Mouse (Mus musculus) forebrain, embryonic 13.5 days (tissue): ENCODE data around the gene Nek11. TPM values are rescaled to one million over a fixed set of nuclear protein-coding genes. Genes with fewer than 3 reads are reported as not detected.
A peak's percentile ranks its signal among the peaks of the same experiment; 100 is the strongest.

ENCODE experiments used
- ATAC-seq: fragments of 200-750 bp; cut with Nextera tagmentation; 2 replicates; pipeline ENCODE4 v1.8.0; 2017
- H3K27ac ChIP-seq: fragments of 300-500 bp; sonication (generic); 2 replicates; pipeline ENCODE4 v1.5.1; 2015; ENCODE audit warnings: inconsistent platforms, mild to moderate bottlenecking, moderate library complexity
- H3K27me3 ChIP-seq: fragments of 300-500 bp; sonication (generic); 2 replicates; pipeline ENCODE4 v1.6.1; 2015; ENCODE audit warnings: mild to moderate bottlenecking, inconsistent platforms
- H3K36me3 ChIP-seq: fragments of 300-500 bp; sonication (generic); 2 replicates; pipeline ENCODE4 v1.6.1; 2015; ENCODE audit warnings: mild to moderate bottlenecking, inconsistent platforms; ENCODE audit not compliant: poor library complexity, severe bottlenecking
- H3K4me1 ChIP-seq: fragments of 300-500 bp; sonication (generic); 2 replicates; pipeline ENCODE4 v1.6.1; 2015; ENCODE audit warnings: inconsistent platforms
- H3K4me2 ChIP-seq: fragments of 300-500 bp; sonication (generic); 2 replicates; pipeline ENCODE4 v1.6.1; 2015; ENCODE audit warnings: inconsistent platforms, mild to moderate bottlenecking, moderate library complexity
- H3K4me3 ChIP-seq: fragments of 300-500 bp; sonication (generic); 2 replicates; pipeline ENCODE4 v1.5.1; 2015; ENCODE audit warnings: mild to moderate bottlenecking, inconsistent platforms
- H3K9ac ChIP-seq: fragments of 300-500 bp; sonication (generic); 2 replicates; pipeline ENCODE4 v1.6.1; 2015; ENCODE audit warnings: mild to moderate bottlenecking, inconsistent platforms
- H3K9me3 ChIP-seq: fragments of 300-500 bp; sonication (generic); replicated peaks from 2 replicates; pipeline ENCODE4 v1.6.1; 2016; ENCODE audit warnings: inconsistent platforms
- WGBS: fragments of 180-500 bp; shearing (Covaris S2); methylation state at CpG from one replicate; pipeline ENCODE4 v1.1.7; 2015; 5-methylcytosine and 5-hydroxymethylcytosine counted together
- polyA plus RNA-seq: library from polyadenylated mRNA; unstranded; fragments of >200 nt; fragmentation: Nextera tagmentation; extraction: Ambion mirVana; gene quantifications from 2 replicates; pipeline ENCODE4 v1.2.1, GENCODE M21; 2015

Gene Nek11
- polyA plus RNA-seq = 2.0 and 2.3 TPM in 2 replicates

DNA sequence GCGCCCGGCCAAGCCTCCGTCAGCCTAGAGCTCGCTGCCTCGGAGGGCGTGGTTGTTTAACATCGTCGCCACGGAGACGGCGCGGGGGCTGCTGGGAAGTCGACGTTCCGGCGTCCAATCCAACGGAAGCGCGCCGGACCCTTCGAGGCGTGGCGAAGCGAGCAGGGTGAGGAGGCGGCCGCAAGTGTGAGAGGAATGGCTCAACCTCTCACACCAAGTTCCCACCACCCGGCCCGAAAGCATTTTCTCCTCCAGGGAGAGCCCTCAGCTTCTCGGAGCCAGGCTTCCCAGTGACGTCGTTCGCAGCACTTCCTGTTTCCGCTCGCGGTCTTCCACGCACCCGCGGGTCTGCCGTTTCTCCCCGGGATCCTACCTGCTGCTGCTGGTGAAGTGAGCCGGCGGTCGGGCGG, at the start of gene Nek11, which contains the start of gene Aste1:
TSS of gene Nek11 (minus strand) at position 307 of the 410 bp plus-strand sequence.
TSS of gene Aste1 (plus strand) at position 175 of the 410 bp plus-strand sequence.
- 0% methylated on average over 44 of the region's 44 CpGs for WGBS
- peak within 1 kb of the TSS; percentile 76 for H3K4me3 ChIP-seq
- H3K36me3 ChIP-seq = peaks cover 18% of the 10 kb centered on the region

DNA sequence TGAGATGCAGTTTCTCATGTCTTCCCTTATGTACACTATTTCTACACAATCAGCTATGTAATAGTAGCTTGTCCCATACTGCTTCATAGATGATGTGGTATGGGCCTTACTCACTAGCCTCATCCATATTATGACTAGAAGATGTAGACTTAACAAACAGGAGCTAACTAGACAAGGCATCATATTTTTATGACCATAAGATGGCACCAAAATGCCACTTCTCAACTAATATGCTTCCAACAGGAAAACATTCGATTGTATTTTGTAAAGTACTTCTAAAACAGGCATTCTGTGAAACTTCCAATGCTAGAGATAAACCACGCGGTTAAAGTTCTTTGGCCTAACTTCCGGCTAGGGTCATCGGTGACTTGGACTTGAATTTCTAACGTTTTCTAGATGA, 13.2 kb upstream of the Nek11 start:
- no peak for ATAC-seq
- no peak overlapping the region for H3K9ac ChIP-seq
- 96% methylated on average over 6 of the region's 6 CpGs for WGBS
- H3K4me1 ChIP-seq = no peaks in the 10 kb centered on the region
- peaks cover 46% of the 10 kb centered on the region for H3K36me3 ChIP-seq
- H3K4me3 ChIP-seq = no peak overlapping the region
- no peaks in the 10 kb centered on the region for H3K9me3 ChIP-seq
- no peak overlapping the region for H3K27ac ChIP-seq
- H3K27me3 ChIP-seq = no peaks in the 10 kb centered on the region
- H3K4me2 ChIP-seq = no peak overlapping the region

More for the DNA sequence above, at the start of gene Nek11, which contains the start of gene Aste1:
- Histone ChIP-seq H3K4me1 (peaks cover 38% of the 10 kb centered on the region), H3K9ac (peak within 1 kb of the TSS; percentile 68), H3K4me2 (peak within 1 kb of the TSS; percentile 68), H3K27ac (peak within 1 kb of the TSS; percentile 86), H3K9me3 (no peaks in the 10 kb centered on the region), H3K27me3 (0 out of 2 replicates have a peak, but pooled peaks cover 5% of the 10 kb centered on the region)
- peak; percentile 98 for ATAC-seq

DNA sequence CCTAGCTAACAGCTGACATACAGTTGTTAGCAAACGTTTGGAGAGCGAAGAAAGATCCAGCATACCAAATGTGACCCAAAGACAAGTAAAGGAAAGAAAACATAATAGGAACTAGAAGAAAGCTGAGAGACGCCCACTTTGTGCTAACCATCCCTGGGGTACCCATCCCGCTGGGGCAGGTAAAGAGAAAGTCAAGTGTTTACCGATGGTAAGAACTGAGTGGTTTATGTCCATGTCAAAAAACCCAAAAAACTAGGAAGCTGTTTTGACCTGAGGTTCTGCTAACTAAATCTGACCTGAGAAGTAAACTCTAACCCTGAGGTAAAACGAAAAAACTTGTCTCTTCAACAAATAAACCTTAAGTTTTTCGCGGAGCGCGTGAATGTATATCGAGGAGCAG, 604 bp downstream of the Nek11 start:
- 0 out of 2 replicates have a peak, but pooled peaks have one; percentile 16 for ATAC-seq
- Histone ChIP-seq H3K4me1 (peaks cover 33% of the 10 kb centered on the region), H3K27ac (no peak overlapping the region), H3K36me3 (peaks cover 18% of the 10 kb centered on the region), H3K4me2 (peak overlapping the region; percentile 68), H3K9ac (peak overlapping the region; percentile 68; the same call in 1 of the 2 replicates), H3K9me3 (no peaks in the 10 kb centered on the region), H3K27me3 (0 out of 2 replicates have a peak, but pooled peaks cover 5% of the 10 kb centered on the region), H3K4me3 (peak overlapping the region; percentile 76)
- WGBS = 11% methylated on average over 11 of the region's 11 CpGs

DNA sequence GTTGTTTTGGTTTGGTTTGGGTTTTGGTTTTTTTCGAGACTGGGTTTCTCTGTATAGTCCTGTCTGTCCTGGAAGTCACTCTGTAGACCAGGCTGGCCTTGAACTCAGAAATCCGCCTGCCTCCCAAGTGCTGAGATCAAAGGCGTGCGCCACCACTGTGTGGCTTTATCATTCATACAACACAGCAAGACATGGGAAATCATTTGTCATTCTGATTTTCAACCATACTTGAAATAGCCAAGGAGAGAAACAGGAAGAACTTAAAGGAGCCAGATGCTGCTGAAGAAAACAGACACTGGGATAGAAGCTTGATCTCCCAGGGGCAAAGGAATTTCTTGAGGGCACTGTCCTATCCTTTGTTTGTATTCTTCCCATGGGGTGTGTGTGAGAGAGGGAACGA, 4.7 kb downstream of the Nek11 start:
- 72% methylated on average over 4 of the region's 5 CpGs for WGBS
- H3K4me1 ChIP-seq = peaks cover 6% of the 10 kb centered on the region
- no peak overlapping the region for H3K27ac ChIP-seq
- no peaks in the 10 kb centered on the region for H3K9me3 ChIP-seq
- no peak overlapping the region for H3K9ac ChIP-seq
- no peak overlapping the region for H3K4me2 ChIP-seq
- ATAC-seq = no peak
- no peaks in the 10 kb centered on the region for H3K36me3 ChIP-seq
- 0 out of 2 replicates have a peak, but pooled peaks cover 5% of the 10 kb centered on the region for H3K27me3 ChIP-seq
- no peak overlapping the region for H3K4me3 ChIP-seq

DNA sequence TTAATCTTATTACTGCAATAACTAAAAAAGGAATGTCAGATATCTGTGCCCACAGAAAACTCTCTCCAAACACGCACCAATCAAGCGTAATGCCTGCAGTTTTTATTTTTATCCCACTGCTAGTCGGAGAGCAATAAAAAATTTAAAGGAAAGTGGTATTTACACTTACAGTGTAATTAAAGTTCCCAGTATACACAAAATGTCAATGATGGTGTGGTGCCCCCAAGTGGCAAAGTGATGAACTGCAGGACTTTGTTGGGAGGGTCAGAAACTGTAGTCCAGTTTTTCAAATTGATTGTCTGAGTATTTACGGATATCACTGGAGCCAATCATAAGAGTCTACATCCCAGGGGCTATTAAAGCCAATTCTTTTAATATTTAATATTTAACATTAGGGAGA, 6.0 kb downstream of the Nek11 start:
- Histone ChIP-seq H3K9ac (no peak overlapping the region), H3K27ac (no peak overlapping the region), H3K27me3 (0 out of 2 replicates have a peak, but pooled peaks cover 5% of the 10 kb centered on the region), H3K36me3 (no peaks in the 10 kb centered on the region), H3K4me2 (no peak overlapping the region), H3K4me3 (no peak overlapping the region), H3K4me1 (no peaks in the 10 kb centered on the region), H3K9me3 (no peaks in the 10 kb centered on the region)
- 12% methylated on average over 4 of the region's 4 CpGs for whole genome bisulfite sequencing
- peak; percentile 50; the same call in 1 of the 2 replicates for ATAC-seq

DNA sequence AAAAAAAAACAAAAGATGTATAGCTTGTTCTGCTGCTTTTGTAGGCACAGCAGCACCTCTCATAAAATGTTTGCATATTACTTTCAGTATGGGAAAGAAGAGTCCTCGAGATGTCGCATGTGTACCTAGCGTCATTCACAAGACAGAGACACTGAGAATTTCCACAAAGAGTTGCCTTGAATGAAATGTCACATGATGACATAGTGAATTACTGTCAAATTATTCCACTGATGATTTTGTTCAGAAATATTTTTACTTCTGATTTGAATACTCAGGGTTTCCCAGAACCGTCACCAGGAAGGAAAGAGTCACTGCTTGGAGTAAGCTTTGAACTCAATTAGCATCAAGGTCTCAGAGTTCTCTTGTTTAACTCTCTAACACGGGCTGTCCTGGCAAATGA, 7.9 kb downstream of the Nek11 start:
- WGBS = 84% methylated on average over 5 of the region's 5 CpGs
- no peak overlapping the region for H3K27ac ChIP-seq
- no peak for ATAC-seq

DNA sequence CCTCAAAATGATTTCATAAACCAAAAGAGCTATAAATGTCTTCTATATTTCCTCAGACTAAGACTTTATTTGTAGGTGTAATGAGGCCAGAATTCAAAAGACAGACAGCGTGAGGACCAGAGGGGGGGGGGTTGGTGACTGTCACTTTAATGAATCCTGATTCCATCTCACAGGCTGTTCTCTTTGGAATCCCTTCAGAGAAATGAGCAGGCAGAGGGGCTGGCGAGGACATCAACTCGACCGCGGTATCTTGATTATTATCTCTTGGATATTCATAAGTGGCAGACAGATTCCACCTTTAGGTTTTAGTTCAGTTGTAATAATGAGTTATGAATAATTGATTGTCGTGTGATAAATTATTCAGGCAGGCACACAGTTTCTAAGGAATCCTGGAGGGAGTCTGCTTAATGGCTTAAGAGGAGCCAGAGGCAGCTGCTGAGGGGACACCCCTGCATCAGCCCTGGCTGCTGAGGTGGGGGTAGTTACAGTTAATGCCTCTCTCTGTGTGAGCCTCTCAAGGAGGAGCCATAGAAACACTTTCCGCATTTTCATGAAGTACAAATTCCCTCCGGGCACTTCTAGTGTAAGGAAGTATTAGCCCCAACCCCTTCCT, 15.7 kb downstream of the Nek11 start:
- no peak overlapping the region for H3K4me3 ChIP-seq
- peak; percentile 69; the same call in 1 of the 2 replicates for ATAC-seq
- H3K9ac ChIP-seq = no peak overlapping the region

More for the DNA sequence above, 7.9 kb downstream of the Nek11 start:
- no peak overlapping the region for H3K9ac ChIP-seq
- no peak overlapping the region for H3K4me3 ChIP-seq
- no peaks in the 10 kb centered on the region for H3K9me3 ChIP-seq
- no peaks in the 10 kb centered on the region for H3K4me1 ChIP-seq
- no peaks in the 10 kb centered on the region for H3K36me3 ChIP-seq
- 0 out of 2 replicates have a peak, but pooled peaks cover under 1% of the 10 kb centered on the region for H3K27me3 ChIP-seq
- H3K4me2 ChIP-seq = no peak overlapping the region

DNA sequence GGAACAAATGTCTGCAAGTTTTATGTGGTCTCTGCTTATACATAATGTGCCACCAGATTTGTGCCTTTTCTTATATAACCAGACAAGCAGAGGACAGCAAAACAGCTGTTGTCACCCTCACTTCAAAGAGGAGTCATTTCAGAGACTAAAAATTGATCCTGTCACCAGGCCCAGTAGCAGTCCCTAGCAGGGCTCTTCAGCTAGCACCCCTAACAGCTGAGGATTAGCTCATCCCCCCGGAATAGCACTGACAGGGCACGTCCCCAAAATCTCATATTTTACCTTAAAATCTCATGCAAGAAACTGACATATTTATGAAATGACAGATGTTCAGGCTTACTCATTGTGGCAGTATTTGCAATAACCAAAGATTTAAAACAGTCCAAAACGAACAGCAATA, 17.7 kb downstream of the Nek11 start:
- no peaks in the 10 kb centered on the region for H3K27me3 ChIP-seq
- H3K4me1 ChIP-seq = peaks cover 13% of the 10 kb centered on the region
- ATAC-seq = no peak
- H3K4me3 ChIP-seq = no peak overlapping the region
- H3K36me3 ChIP-seq = no peaks in the 10 kb centered on the region
- H3K27ac ChIP-seq = no peak overlapping the region
- 79% methylated on average over 3 of the region's 3 CpGs for WGBS
- no peak overlapping the region for H3K4me2 ChIP-seq
- H3K9ac ChIP-seq = no peak overlapping the region
- H3K9me3 ChIP-seq = no peaks in the 10 kb centered on the region

More for the DNA sequence above, 15.7 kb downstream of the Nek11 start:
- H3K27ac ChIP-seq = no peak overlapping the region; the same call in 1 of the 2 replicates
- H3K9me3 ChIP-seq = no peaks in the 10 kb centered on the region
- 50% methylated on average over 8 of the region's 8 CpGs for WGBS
- H3K27me3 ChIP-seq = no peaks in the 10 kb centered on the region
- H3K4me2 ChIP-seq = no peak overlapping the region
- H3K36me3 ChIP-seq = no peaks in the 10 kb centered on the region
- peaks cover 13% of the 10 kb centered on the region for H3K4me1 ChIP-seq

DNA sequence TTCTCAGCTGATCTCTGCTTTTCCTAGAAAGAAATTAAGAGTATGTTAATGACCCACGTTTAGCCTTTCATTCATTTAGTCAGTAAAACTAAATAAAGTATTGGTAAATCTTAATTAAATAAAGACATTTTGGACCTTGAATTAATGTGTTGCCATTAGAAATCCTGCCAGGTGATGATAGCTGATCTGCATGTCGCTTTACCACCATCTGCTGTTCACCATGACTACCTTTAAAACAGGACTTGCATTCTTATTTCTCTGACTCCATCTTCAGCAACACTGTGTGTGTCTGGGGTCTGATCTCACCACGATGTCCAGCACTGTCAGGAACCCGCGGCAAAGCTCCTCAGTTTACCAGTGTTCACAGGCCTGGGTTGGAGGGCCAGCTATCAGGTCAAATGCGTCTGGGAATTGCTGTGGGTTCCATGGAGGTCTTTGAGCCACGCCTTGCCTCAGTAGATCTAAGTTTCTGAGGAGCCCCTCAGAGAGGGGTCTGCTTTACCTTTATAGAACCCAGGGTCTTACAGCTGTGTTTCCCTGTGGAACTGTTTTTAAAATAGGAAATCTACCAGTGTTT, 18.3 kb downstream of the Nek11 start:
- no peak overlapping the region for H3K9ac ChIP-seq
- H3K27ac ChIP-seq = no peak overlapping the region
- H3K9me3 ChIP-seq = no peaks in the 10 kb centered on the region
- H3K4me1 ChIP-seq = peaks cover 13% of the 10 kb centered on the region
- no peaks in the 10 kb centered on the region for H3K36me3 ChIP-seq
- no peak for ATAC-seq
- H3K4me2 ChIP-seq = no peak overlapping the region
- WGBS = 79% methylated on average over 7 of the region's 7 CpGs
- H3K27me3 ChIP-seq = no peaks in the 10 kb centered on the region
- no peak overlapping the region for H3K4me3 ChIP-seq

DNA sequence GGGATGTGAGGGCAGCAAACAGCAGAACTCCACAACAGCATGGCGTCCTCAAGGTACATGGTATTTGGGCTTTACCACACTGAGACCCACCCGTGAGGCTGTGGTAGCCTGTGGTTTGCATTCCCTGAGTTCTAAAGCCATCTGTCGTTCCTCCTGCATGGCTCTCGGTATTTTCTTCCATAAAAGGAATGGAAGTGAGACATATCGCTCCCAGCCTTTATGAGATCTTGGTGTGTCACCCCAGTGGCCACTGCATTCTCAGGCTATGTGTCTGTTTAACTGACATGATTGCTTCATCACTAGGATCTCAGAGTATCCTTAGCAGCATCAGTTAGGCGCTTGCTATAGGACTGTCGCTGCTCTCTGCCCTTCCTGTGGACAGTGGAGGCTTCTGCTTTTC, 18.9 kb downstream of the Nek11 start:
- 76% methylated on average over 7 of the region's 7 CpGs for WGBS
- Histone ChIP-seq H3K4me1 (peaks cover 13% of the 10 kb centered on the region), H3K9ac (no peak overlapping the region), H3K4me3 (no peak overlapping the region), H3K27me3 (no peaks in the 10 kb centered on the region), H3K27ac (no peak overlapping the region), H3K4me2 (no peak overlapping the region), H3K9me3 (no peaks in the 10 kb centered on the region), H3K36me3 (no peaks in the 10 kb centered on the region)
- no peak for ATAC-seq

DNA sequence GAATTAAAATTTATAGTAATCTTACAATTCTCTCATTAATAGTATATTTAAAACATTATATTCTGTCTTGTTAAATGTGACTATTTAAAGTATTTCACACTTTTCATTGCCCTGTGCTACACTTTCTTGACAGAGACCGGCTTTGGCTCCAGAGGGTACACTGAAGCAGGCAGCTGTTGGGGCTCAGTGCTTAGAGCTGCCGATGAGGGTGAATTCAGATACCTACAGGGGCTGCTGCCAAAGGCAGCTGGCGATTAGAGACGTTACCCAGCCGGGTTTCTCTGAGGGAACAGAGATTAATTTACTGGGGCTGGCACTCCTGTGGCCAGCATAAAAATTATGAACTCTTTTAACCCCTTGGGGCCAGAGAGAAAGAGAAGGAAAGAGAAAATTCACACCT, 21.0 kb downstream of the Nek11 start:
- Histone ChIP-seq H3K4me2 (no peak overlapping the region), H3K9me3 (no peaks in the 10 kb centered on the region), H3K27ac (no peak overlapping the region), H3K4me3 (no peak overlapping the region), H3K36me3 (no peaks in the 10 kb centered on the region), H3K9ac (no peak overlapping the region), H3K27me3 (no peaks in the 10 kb centered on the region), H3K4me1 (peaks cover 5% of the 10 kb centered on the region; the same call in 1 of the 2 replicates)
- WGBS = 52% methylated on average over 5 of the region's 5 CpGs
- ATAC-seq = no peak

DNA sequence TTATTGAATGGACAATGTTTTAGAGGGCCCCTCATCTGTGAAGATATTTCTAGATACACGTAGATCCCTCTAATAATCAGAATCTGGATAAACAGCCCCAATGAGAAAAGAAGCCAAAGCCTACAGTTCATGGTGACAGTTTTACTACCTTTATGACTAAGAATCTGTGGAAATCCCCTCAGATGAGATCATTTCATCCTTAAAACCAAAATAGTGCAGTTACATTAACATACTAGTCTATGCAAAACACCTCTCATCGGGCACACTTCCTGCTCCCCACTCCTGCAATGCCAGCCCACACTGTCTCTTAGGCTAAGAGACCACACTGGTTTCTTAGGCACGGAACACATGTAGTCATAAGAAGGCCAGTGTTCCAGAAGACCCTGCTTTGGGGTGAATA, 26.7 kb downstream of the Nek11 start:
- Histone ChIP-seq H3K4me3 (no peak overlapping the region), H3K27ac (no peak overlapping the region), H3K27me3 (no peaks in the 10 kb centered on the region), H3K9me3 (no peaks in the 10 kb centered on the region), H3K36me3 (no peaks in the 10 kb centered on the region), H3K4me1 (no peaks in the 10 kb centered on the region), H3K4me2 (no peak overlapping the region), H3K9ac (no peak overlapping the region)
- ATAC-seq = no peak
- 87% methylated on average over 3 of the region's 3 CpGs for WGBS
